Mouse (Mus musculus) urinary bladder, postnatal 25 days (tissue): ENCODE measurements around the gene Sytl1.

Experiments
- DNase-seq: peaks from one replicate; pipeline ENCODE4 v3.0.0; 2022; ENCODE audit warnings: low spot score

Sytl1 gene

DNA sequence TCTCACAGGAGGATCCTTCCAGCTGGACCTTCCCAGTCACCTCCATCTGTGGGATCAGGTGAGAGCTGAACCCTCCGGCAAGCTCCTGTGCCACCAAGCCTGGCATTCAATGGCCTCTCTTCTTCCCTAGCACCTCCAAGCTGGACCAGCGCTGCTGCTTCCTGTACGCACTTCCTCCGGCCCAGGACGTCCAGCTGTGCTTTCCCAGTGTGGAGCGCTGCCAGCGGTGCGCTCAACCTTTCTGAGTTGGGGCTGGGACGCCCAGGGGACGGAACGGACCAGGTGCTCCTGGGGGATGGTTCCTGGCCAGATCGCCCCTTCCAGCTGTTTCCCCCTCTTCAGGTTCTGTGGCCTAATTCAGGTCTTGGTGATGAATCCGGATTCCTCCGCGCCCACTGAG lies 15.8 kb downstream of the Sytl1 start:
- DNase-seq = no peak

DNA sequence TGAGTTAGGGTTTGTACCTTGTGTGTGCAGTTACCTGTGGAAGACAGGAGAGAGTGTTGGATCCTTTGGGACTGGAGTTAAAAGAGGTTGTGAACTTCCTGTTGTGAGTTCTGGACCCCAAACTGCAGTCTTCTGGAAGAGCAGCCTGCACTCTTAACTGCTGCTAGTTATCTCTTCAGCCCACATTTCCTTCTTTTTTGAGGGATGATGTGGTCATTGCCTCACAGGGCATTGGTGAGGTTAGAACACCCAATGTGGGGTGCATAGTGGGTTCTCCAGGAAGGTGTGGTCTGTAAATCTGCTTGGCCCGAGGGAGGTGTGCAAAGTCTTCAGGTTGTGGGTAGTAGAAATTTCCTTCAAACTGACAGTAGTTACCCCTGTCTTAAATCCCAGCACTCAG lies 18.6 kb downstream of the Sytl1 start:
- DNase-seq = no peak

- DNase-seq = no peak
Measured at GRCm38 (mm10) chr4:133243538-133243937, 19.4 kb downstream of the Sytl1 start.

DNA sequence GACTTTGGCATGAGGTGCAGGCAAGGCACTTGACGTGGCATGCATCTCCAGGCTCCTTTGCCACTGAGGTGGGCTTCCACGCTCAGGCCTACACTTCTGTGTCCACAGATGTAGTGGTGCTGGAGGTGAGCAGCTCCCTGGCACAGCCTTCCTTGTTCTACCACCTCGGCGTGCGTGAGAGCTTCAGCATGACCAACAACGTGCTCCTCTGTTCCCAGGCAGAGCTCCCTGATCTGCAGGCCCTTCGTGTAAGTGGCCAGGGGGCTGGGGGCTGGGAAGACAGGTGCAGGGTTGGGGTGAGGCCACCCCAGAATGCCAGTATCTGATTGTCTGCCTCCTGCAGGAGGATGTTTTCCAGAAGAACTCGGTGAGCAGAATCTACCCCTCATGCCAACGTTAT lies 20.2 kb downstream of the Sytl1 start:
- DNase-seq = no peak

DNA sequence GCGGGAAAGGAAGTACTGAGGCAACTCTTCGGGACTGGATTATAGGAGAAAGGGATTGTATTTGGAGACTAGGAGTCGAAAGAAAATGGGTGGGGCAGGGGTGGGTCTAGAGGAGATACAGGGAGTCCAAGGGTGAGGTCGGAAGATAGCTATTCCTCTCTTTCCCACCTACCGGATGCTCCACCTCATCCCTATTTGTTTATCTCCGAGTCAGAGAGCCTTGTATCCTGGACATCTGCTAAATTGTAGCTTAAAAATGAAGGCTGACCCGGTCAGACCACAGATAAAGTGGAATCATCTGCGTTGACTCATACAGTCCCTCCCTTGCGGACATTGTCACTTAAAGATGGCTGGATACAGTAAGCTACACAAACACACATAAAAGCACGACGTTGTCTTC lies 21.0 kb downstream of the Sytl1 start:
- no peak for DNase-seq

DNA sequence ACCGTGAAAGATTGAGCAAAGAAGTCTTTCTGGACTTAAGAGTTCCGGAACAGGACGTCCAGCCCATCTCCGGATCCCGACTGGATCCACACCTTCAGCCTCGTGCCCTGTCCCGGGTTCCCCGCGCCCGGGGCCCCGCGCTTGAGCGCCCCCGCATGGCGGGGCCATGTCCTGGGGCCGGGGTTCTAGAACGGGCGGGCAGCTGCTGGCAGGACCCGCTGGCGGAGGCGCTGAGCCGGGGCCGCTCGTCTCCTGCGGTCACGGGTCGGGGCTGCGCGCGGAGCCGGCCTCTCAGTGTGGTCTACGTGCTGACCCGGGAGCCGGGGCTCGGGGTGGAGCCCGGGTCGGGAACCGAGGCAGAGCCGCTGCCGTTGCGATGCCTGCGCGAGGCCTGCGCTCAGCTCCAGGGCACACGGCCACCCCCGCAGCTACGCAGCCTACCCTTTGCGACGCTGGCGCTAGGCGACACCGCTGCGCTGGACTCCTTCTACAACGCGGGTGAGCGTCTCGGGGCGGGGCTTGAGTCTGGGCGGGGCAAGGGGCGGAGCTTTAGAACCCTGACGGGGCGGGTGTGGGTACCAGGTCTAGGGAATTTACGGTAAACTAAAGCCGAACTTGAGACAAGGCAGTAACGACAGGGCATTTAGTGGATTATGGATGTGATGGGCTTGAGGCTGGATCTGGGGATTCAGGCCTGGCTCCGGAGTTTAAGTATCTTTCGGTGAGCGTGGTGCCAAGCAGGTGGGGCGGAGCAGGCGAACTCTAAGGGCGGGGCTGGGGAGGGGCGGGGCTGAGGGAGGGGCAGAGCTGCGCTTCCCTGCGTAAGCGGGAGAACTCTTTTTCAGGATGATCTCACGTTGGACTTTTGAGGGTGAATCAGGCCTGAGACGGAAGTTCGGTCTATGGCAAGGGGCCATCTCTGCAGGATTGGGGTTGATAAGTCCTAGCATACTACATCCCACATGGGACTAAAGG lies 21.7 kb downstream of the Sytl1 start:
- DNase-seq = peak; percentile 88

- peak; percentile 74 for DNase-seq
Measured at GRCm38 (mm10) chr4:133240490-133240921, 22.4 kb downstream of the Sytl1 start, which contains the start of gene Map3k6. Gene Map3k6 (plus strand): TSS chr4:133240818.

- DNase-seq = no peak
Measured at GRCm38 (mm10) chr4:133237911-133238310, 25.0 kb downstream of the Sytl1 start.

GRCm38 (mm10) chr4:133235415-133235814 lies 27.5 kb downstream of the Sytl1 start:
- DNase-seq = no peak

DNA sequence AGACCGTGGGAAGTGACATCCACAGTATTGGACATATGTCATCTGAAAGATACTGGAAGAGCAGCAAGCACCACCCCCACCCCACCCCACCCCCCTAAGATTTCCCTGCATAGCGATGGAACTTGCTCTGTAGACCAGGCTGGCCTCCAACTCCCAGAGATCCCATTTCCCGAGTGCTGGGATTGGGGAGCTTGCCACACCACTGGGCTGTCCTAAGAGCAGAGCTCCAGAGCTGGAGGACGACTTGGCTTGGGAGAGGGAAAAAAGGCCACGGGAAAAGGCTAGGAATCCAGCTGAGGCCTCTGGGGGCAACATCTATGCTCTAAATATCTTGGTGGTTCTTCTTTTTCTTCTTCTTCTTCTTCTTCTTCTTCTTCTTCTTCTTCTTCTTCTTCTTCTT lies 28.1 kb downstream of the Sytl1 start:
- DNase-seq = no peak

DNA sequence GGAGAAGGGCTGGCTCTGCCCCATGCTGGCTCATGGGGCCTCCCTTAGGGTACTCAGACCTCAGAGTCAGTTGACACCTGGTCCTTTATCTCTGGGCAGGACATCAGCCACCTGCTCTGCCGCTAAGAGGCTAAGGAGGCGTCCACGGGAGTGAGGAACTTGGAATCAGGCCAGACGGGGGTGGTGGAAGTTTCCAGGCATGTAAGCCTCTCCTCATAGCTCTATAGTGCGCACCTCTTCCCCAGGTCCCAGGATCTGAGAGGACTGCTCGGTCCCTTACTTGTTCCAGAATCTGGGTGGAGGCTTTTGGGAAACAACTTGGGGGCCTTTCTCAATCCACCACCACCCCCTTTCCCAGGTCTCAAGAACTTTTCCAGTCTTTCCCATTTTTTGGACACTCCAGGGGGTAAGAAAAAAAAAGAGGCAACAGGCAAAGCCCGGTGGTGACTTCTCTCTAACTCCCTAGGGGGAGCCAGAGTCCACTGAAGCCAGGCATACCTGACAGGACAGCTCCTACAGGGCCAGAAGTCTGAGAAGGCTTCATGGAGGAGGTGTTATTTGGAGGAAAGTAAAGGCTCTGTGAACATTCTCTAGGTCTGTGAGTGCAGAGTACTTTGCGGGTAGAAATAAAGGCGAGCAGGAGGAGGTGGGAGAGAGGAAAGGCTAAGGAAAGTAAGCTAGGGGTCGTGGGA lies 29.5 kb downstream of the Sytl1 start:
- no peak for DNase-seq

DNA sequence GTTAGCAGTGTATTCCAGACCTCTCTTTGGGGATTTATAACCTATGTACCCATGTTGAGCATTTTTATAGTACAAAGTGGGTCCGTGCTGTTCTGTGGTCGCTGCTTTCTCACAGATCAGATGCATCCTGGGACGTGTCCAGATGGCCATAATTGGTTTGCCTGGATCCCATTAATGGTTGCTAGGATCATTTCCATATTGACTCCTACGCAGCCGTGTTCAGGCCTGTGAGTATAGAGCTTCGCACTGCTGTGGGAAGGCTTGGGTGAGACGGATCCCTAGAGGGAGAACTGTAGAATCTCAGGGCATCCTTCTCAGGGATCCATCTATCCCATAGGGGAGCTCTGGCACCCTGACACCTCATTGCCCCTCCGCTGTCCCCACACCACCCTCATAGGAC lies 33.3 kb downstream of the Sytl1 start:
- DNase-seq = no peak

DNA sequence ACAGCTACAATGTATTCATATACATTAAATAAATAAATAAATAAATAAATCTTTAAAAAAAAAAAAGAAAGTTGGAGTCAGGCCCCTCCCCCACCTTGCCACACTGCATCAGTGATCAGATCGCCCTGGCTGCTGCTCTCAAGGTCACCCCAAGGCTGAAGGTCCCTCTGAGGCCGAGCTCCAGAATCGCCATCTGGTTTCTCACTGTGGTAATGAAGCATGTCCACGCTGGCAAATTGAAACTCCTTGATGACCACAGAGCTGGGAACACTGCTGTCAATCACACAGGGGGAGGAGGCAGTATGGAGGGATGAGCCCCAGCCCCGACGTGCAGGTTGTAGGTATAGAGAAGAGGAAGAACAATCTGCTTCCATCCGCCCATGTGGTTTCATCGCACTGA lies 35.3 kb downstream of the Sytl1 start:
- DNase-seq = no peak

DNA sequence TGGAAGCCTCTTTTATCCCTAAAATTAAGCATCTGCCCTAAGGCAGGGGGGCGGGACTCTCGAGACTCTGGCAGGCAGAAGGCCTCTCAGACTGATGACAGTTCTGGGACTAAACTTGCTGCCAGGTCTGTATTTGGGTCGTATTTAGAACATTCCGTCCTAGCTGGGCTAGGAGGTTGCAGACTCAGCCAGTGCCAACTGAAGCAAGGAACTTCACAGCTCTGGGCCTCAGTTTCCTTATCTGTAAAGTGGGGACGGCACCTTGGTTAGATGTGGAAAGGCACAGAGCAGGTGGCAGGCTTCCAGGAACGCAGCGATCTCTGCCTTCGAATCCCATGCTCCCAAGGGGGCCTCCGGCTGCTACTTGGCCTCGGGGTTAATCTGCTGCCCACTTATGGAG lies 36.8 kb downstream of the Sytl1 start:
- no peak for DNase-seq

GRCm38 (mm10) chr4:133223875-133224274 lies 39.0 kb downstream of the Sytl1 start:
- no peak for DNase-seq

GRCm38 (mm10) chr4:133221701-133222100 lies 41.2 kb downstream of the Sytl1 start:
- DNase-seq = no peak

- no peak for DNase-seq
Measured at GRCm38 (mm10) chr4:133220656-133221055, 42.3 kb downstream of the Sytl1 start.

GRCm38 (mm10) chr4:133218745-133219144 lies 44.2 kb downstream of the Sytl1 start:
- DNase-seq = no peak

DNA sequence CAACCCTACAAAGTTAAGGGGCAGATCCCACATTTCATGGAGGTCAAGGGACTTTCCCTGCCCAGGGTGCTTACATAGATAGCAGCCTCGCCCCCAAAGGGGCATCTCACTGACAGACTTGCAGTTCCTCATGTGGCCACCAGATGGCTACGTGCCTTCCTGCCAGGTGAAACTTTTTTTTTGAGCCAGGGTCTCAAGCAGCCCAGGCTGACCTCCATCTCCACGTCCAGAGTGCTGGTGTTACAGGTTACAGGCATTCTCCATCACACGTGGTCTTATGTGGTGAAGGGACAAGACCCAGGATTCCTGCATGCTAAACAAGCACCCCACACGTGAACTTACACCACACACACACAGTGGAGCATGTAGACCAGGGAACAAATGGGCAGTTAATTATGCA lies 45.3 kb downstream of the Sytl1 start:
- peak; percentile 52 for DNase-seq

DNA sequence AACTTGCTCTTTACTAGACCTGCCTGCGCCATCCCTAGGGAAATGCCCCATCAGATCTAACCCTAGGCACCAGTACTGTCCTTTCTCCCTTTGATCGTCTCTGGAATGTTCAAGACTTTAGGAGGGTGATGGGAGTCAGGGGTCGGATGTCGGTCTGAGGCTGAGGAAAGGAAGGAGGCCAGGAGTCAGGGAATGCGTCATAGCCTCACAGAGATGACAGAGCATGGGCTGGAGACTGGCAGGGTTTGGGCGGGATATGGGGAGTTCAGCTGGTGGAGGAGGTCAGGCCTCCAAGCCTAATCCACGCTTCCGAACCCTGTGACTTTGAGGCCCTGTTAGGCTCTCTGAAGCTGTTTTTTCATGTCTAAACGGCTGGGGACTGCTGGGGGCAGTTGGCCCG lies 49.3 kb downstream of the Sytl1 start:
- DNase-seq = no peak

GRCm38 (mm10) chr4:133213268-133213590 lies 49.7 kb downstream of the Sytl1 start:
- no peak for DNase-seq

- DNase-seq = peak; percentile 65
Measured at GRCm38 (mm10) chr4:133212562-133213267, 50.2 kb downstream of the Sytl1 start.
